Mouse (Mus musculus) mouse embryonic stem cell (cell line): ENCODE measurements around the gene Map7.

Experiments used
- in situ Hi-C, 2 experiments: fragments of 300-500 bp; cut with MboI; formaldehyde crosslinking; loops; 1 replicate in 1 of 2; 3 replicates in 1 of 2; pipeline ENCODE4 v1.14.3; 2019 to 2020; ENCODE audit warnings: low sequenced_read_pairs in 2 of 2, low pct_unique_long_range_greater_than_20kb in 1 of 2, mixed read lengths in 1 of 2; ENCODE audit not compliant: unreplicated experiment in 1 of 2

The Map7 gene

DNA sequence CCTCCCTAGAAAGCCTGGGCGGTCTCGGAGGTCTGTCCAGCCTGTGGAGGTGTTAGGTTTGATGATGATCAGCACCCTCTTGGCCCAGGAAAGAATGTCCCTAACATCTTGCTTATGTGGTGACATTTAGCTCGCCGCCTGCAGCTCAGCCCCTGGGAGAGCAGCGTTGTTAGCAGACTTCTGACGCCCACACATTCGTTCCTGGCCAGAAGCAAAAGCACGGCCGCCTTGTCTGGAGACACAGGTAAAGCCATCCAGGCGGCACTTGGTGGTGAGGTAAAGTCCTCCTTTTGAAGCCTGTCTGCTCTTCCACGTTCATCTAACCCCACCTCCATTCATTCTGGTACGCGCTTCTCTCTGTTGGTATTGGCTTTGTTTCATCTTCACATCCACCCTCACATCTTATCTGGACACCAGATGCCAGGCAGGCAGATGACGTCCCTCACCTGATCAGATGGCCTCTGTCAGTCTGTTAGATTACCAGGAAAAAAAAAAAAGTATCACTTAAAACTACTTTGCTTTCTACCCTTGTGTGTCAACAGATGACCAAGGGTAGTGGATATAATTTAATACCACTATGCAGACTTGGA, 108.9 kb downstream of the Map7 start:
- in situ Hi-C loops: loop anchor here in 1 of 2 experiments (25.0 kb wide), 1 partner anchor 545 kb away; the partner anchor contains the start of gene Il20ra

DNA sequence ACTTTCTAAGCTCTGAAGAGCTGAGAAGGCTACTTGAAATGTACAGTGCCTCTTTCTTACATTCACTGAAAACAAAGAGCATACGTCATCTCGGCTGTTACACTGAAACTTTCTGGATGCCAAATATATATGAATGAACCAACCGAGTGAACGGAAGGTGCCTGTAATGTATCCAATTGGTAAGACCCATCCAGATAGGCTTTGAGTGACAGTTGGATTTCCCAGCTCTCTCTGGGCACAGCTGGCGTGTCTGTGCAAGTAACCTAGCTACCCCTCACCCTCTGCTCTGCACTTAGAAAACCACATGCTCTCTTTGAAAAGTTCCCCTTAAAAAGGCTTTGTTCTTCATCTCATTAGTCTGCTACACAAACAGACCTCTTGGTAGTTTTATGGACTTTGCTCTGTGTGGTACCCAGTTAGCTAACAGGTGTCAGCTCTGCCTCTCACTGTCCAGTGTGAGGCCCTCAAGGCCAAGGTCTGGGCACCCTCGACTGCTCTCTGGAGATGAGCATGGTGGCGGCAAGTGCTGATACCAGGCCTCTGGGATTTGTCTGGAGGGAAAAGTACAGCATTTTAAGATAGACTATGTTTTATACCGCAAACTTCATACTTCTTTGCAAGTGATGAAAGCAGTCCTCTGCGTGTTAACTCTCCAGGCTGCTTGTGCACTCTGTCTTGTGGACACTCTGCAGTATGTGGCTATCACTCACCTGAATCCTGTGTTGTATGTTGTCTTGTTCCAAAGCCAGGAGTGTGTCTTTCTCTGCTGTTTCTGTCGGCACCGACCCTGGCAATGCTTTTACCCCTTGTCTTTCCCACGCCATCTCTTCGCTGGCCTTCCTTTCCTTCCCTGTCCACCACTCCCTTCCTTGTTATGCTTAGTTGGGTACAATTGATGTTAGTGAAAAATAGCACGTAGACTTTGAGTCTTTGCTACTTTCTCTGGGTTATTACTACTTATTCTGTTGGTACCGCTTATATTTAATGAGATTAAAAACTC, 109.8 kb downstream of the Map7 start:
- in situ Hi-C loops: loop anchor here in 1 of 2 experiments (25.0 kb wide), 1 partner anchor 546 kb away; the partner anchor contains the start of gene Il20ra

DNA sequence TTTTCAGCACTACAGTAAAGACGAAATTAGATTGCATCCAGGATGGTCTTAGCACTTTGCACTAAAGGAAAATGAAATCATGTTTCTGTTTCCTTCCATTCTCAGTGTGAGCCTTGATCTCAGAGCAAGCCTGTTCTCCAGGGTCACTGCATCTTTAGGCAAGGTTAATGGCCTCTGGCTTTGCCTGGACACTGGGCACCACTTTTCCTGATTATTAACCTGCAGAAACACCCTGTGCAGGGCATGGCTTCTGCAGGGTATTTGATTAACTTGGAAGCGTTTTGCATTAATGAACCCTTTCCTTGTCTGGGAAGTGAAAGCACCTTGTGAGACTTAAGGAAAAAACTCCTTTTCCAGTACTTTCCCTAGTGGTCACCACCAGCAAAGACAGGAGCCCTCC, 111.2 kb downstream of the Map7 start:
- in situ Hi-C loops: loop anchor here in 1 of 2 experiments (25.0 kb wide), 1 partner anchor 547 kb away; the partner anchor contains the start of gene Il20ra

DNA sequence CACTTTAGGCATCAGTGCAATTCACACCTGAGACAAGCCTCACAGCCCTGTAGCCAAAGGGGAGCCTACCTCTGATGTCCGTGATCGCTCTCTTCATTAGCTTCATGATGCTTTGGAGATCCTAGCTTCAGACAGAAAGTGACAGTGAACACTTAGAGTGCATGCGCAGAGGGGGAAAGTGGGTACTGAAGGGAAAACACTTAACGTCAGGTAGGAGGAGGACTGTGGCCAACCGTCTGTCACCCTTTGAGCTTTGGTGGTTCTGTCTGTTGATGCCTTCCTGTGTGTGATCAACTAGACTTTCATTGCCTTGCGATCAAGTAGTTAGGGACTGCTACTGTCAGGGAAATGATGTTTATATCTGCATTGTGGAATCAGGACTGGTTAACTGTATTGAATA, 114.6 kb downstream of the Map7 start:
- in situ Hi-C loops: loop anchor here in 1 of 2 experiments (25.0 kb wide), 1 partner anchor 551 kb away; the partner anchor contains the start of gene Il20ra

DNA sequence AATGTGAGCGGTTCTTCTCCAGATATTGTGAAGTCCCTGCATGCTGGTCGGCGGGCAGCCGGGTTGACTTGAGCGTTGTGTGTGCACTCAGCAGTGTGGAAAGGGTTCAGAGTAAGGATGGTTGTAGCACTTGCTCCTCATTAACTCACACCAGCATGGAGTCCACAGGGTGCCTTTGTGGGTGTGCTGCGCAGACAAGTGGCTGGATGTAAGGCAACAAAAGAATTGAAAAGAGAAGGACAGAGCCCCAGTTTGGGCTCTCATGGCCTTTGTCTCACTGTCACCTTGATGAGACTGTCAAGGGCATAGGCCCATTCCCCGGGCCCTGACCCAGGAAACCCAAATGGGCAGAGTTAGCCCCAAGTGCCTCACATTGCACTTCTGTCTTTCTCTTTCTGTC, 116.2 kb downstream of the Map7 start:
- in situ Hi-C loops: loop anchor here in 1 of 2 experiments (25.0 kb wide), 1 partner anchor 552 kb away; the partner anchor contains the start of gene Il20ra

DNA sequence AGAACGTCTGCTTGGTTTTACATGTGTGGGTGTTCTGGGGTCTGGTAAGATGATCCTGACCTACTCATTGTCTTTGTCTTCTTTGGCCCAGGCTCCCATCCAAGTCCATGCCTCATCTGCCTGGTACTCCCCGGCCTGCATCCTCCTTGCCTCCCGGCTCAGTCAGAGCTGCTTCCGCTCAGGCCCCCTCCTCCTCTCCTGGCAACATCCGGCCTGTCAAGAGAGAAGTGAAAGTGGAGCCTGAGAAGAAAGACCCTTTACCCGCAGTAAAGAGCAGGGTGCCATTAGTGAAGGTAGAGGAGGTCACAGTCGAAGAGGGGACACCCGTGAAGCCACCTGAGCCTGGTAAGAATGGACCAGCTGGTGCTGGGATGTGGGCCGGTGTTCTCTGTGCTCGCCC, 118.8 kb downstream of the Map7 start:
- in situ Hi-C loops: loop anchor here in 1 of 2 experiments (25.0 kb wide), 1 partner anchor 555 kb away; the partner anchor contains the start of gene Il20ra

DNA sequence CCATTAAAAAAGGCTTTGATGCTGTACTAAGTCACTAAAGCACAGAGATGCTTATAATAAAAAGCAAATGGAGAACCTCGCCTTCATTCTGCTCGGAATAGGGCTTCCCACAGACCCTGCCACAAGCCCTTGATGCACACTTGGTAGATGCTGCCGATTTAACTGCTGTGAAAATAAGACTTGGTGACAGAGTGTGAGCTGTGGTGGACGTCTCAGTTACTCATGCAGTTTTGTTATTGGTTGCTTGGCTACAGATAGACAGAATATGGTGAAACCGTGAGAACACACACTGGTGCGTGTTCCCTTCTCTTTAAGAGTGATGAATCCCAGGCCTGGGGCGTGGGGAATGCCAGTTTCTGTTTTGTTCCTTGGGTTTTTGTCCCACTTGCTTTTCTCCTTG, 120.7 kb downstream of the Map7 start:
- in situ Hi-C loops: loop anchor here in 1 of 2 experiments (25.0 kb wide), 1 partner anchor 557 kb away; the partner anchor contains the start of gene Il20ra

DNA sequence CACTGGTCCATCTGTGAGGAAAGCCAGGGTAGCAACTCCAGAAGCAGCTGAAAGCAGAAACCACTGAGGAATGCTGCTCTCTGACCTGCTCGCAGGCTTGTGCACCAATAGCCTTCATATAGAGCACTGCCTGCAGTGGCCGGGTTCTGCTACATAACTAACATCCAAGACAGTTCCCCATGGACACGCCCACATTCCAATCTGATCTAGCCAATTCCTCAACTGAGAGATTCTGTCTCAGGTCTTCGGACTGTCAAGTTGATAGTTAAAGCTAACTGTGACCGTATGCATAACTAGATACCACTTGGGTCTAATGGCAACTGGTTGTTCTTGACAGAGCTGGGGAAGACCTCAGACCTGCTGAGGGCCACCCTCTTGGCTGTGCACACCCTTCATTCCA, 124.1 kb downstream of the Map7 start:
- in situ Hi-C loops: loop anchor here in 1 of 2 experiments (25.0 kb wide), 1 partner anchor 560 kb away; the partner anchor contains the start of gene Il20ra

DNA sequence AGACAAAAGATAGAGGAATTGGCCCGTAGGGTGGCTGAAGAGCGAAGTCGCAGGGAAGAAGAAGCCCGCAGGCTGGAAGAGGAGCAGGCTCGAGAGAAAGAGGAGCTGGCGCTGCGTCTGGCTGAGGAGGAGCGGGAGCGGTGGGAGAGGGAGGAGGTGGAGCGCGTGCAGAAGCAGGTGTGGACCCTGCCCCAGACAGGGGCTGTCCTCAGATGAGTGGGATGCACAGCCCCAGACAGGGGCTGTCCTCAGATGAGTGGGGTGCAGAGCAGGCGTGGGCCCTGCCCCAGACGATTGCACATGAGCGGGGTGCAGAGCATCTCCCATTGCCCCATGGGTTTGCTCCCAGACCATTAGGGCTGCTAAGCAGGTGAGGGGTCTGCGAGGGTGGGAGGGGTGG, 125.0 kb downstream of the Map7 start:
- in situ Hi-C loops: loop anchor here in 1 of 2 experiments (25.0 kb wide), 1 partner anchor 561 kb away; the partner anchor contains the start of gene Il20ra

DNA sequence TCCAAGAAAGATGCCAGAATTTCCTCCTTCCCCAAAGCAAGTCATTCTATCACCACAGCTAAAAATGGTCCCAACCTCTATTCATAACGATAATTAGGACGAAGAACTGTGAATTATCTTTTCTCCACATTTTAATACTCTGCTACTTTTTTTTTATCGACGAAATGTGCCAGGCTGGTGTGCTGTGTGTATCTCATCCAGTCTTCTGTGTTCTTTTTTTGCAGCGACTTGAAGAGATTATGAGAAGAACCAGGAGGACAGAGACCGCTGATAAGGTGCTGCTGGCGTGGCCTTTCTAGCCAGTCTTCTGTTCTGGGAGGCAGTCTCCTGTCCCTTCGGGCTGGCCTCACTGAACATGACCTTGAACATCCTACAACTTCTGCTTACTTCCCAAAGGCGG, 125.8 kb downstream of the Map7 start:
- in situ Hi-C loops: loop anchor here in 1 of 2 experiments (25.0 kb wide), 1 partner anchor 562 kb away; the partner anchor contains the start of gene Il20ra

DNA sequence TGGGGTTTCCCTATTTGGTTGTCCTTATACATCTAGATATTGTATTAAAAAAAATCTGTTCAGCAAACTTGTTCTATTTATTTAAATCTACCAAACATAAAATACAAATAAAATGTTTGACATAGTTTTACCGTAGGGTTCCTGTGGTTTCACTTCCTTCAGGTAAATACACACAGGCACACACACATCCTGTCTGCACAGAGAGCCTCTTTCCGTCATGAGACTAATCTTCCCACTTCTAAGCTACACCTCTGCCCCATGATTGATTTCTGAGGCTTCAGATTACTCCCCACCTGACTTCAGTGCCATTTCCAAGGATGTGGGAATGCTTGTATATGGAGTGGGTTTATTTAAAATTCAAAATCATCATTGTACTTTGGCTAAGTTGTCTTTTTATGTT, 133.2 kb downstream of the Map7 start:
- in situ Hi-C loops: no loop called here

DNA sequence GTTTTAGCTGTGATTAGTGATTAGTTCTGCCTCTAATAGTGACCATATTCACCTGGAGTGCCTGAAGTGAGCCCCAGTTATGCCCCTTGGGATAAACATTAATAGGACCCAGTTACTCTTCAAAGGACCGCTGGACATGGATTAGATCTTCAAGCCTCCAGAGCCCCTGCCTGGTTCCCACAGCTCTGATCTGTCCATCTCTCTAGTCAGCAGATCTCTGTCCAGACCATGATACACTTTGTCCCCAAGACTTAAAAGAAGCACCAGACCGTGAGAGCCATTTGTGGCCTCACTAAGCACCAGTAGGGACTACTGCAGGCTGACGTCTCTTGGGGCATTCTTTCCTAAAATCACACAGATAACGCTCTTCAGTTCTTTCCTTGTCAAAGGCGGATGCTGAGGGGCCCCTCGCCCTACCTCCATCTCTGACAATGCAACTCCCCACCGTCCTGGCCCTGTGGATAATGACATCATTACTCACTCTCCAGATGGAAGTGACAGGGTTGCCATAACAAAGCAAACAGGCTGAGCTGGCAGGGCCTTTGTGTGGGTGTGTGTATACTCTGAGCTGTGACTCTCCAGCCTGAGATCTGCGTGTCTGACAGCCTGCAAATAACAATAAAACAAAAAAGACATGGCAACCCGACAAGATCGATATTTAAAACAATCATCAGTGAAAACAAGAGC, 137.2 kb downstream of the Map7 start:
- in situ Hi-C loops: no loop called here

DNA sequence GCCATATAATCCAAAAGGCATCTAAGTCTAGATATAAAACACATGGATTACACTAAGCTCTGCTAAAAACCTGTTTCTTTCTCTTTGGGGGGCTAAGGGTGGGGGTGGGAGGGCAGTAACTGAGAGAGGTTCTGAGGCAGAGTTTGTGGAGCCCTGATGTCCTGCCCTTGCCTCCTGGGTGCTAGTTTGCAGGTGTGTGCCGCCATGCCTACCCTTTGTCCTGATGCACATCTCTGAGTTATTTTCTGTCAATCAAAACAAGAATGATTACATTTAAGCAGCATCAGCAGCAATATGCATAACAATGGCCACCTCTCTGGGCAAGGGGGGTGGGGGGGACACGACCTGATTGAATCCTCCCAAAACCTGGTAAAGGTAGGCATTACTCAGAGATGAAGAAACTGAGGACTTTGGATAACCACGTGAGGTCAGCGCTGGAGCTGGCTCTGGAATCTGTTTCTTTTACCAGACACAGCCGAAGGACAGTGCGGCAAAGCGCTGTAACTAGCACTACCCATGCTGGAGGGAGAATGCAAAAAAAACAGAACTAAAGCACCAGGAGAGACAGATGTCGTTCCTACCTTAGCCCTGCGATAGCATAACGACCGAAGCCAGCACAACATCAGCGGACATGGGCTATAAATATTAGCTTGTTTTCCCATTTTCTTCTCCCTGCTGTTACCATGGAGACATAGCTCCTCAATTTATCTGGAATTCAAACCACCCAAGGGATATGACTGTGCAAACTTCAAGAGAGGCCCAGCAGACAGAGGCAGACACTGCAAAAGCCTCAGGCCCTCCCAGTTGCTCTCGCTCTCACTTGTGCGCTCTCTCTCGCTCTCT, 137.9 kb downstream of the Map7 start:
- in situ Hi-C loops: no loop called here

DNA sequence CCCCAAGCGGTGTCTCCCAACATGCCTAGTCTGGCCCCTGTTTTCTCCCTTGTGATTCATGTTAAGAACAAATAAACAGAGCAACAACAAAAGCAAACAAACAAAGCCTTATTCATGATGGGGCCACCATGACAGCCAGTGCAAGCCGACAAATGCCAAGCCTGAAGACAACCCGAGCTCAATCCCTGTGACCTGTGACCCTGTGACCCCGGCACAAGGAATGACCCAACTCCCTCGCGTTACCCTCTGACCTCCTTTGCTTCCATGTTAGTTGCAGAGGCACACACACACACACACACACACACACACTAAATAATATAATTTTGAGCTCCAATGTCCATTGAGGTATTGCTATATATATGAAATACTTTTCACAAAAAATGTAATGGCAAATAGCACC, 139.1 kb downstream of the Map7 start:
- in situ Hi-C loops: no loop called here

DNA sequence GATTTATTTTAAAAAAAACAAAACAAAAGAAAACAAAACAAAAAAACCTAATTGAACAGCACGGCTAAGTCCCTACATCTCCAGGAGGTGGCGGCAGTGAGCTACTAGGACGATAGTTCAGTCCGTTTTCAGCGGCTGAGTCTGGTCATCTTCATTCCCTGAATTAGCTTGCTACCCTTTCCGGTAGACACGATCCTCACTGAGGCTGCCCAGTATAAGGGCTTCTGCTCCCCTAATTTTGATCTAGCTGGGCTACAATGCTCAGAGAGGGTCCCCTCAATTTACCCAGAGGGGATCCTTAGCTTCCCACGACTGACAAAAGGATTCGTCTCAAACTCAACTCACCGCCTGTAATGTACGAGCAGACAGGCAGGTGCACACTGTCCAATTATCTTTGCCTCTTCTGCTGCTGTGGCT, 142.2 kb downstream of the Map7 start:
- in situ Hi-C loops: no loop called here

DNA sequence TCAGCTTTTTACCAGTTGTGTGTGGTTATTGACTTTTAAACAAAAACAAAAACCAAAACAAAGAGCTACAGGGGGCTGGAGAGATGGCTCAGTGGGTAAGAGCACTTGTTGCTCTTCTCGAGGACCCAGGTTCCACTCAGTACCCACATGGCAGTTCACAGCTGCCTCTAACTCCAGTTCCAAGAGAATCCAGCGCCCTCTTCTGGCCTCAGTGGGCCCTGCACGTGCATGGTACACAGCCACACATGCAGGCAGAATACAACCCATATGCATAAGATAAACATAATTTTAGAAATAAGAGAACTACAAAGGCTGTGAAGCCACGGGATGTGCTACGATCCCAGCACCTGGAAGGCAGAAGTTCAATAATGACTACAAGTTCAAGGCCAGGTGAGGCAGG, 147.7 kb downstream of the Map7 start:
- in situ Hi-C loops: no loop called here

DNA sequence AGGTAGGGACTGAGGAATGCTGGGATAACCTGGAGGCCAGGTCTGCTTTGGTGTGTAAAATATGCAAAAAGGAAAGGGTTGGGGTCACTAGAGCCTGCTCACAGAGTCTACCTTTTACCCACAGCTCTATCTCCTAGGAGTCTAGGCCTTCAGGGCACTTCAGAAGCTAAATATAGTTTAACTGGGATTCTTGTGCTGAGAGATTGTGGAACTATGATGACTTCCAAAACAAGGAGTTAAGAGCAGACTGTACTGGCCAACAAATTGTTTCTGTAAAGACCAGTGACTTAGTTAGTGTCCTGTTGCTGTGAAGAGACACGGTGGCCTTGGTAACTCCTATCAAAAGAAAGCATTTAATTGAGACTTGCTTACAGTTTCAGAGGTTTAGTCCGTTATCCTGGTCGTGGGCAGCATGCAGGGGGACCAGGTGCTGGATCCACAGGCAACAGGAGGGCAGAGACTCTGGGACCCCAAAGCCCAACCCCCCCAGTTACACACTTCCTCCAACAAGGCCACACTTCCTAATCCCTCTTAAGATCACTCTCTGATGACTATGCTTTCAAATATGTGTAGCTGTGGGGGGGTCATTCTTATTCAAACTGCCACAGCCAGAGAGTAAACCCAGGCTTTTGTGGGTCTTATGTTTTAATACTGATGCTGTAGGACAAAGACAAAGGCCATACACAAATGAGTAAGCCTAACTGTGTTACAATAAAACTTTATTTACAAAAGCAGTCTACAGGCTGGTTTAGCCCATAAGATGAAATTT, 150.1 kb downstream of the Map7 start:
- in situ Hi-C loops: no loop called here
